Mouse (Mus musculus) intestine, postnatal 0 days (tissue): ENCODE results near the gene Grin3b. TPM values are rescaled to one million over a fixed set of nuclear protein-coding genes. Genes with fewer than 3 reads are reported as not detected.

ENCODE experiments used
- ATAC-seq: fragments of 200-750 bp; cut with Nextera tagmentation; 2 replicates; pipeline ENCODE4 v1.8.0; 2017; ENCODE audit warnings: mild to moderate bottlenecking, moderate TSS enrichment, moderate library complexity
- H3K27ac ChIP-seq: fragments of 300-500 bp; sonication (generic); 2 replicates; pipeline ENCODE4 v1.5.1; 2014; ENCODE audit warnings: mild to moderate bottlenecking, low read depth, low read length, moderate library complexity
- H3K27me3 ChIP-seq: fragments of 300-500 bp; sonication (generic); replicated peaks from 2 replicates; pipeline ENCODE4 v1.6.1; 2014; ENCODE audit warnings: low read length, mixed read lengths; ENCODE audit not compliant: control insufficient read depth, insufficient read depth
- H3K36me3 ChIP-seq: fragments of 300-500 bp; sonication (generic); 2 replicates; pipeline ENCODE4 v1.6.1; 2014; ENCODE audit warnings: mild to moderate bottlenecking, moderate library complexity; ENCODE audit not compliant: control insufficient read depth, insufficient read depth
- H3K4me1 ChIP-seq: fragments of 300-500 bp; sonication (generic); replicated peaks from 2 replicates; pipeline ENCODE4 v1.6.1; 2014; ENCODE audit warnings: antibody characterized with exemption, low read length, mixed read lengths; ENCODE audit not compliant: control insufficient read depth, insufficient read depth
- H3K4me2 ChIP-seq: fragments of 300-500 bp; sonication (generic); replicated peaks from 2 replicates; pipeline ENCODE4 v1.6.1; 2014; ENCODE audit warnings: low read depth, mild to moderate bottlenecking, moderate library complexity
- H3K4me3 ChIP-seq: fragments of 300-500 bp; sonication (generic); 2 replicates; pipeline ENCODE4 v1.5.1; 2014; ENCODE audit warnings: low read depth, low read length
- H3K9ac ChIP-seq: fragments of 300-500 bp; sonication (generic); 2 replicates; pipeline ENCODE4 v1.6.1; 2014; ENCODE audit warnings: mild to moderate bottlenecking, low read depth, low read length
- H3K9me3 ChIP-seq: fragments of 300-500 bp; sonication (generic); 2 replicates; pipeline ENCODE4 v1.6.1; 2016; ENCODE audit warnings: mixed run types; ENCODE audit not compliant: control insufficient read depth
- CTCF ChIP-seq: sonication (generic); IDR thresholded peaks from 2 replicates; pipeline ENCODE4 v1.5.1; 2016; ENCODE audit warnings: low read depth, mild to moderate bottlenecking, control low read depth, antibody characterized with exemption, moderate library complexity
- WGBS: fragments of 180-500 bp; shearing (Covaris S2); extraction: QIAGEN DNeasy Blood & Tissue Kit; methylation state at CpG from one replicate; pipeline ENCODE4 v1.1.7; 2014; 5-methylcytosine and 5-hydroxymethylcytosine counted together
- polyA plus RNA-seq: library from polyadenylated mRNA; unstranded; fragments of >200 nt; fragmentation: Nextera tagmentation; extraction: Ambion mirVana; gene quantifications from 2 replicates; pipeline ENCODE4 v1.2.1, GENCODE M21; 2015

The Grin3b gene
- polyA plus RNA-seq, 1 experiment from 2014 or later, result 0.08 TPM

GRCm38 (mm10) chr10:79959847-79960601 lies 10.5 kb upstream of the Grin3b start, which contains the start of gene Wdr18:
Wdr18 (plus strand) TSS chr10:79960152.
- Histone ChIP-seq H3K4me2 (peak within 1 kb of the TSS; percentile 84), H3K4me1 (no peaks in the 10 kb centered on the region), H3K27me3 (no peaks in the 10 kb centered on the region), H3K4me3 (peak within 1 kb of the TSS; percentile 85), H3K27ac (no peak within 1 kb of the TSS), H3K9ac (peak within 1 kb of the TSS; percentile 64), H3K9me3 (no peaks in the 10 kb centered on the region), H3K36me3 (peaks cover 17% of the 10 kb centered on the region)
- peak; percentile 99 for TF ChIP-seq CTCF
- under 1% methylated on average over 61 of the region's 61 CpGs for WGBS
- peak; percentile 88 for ATAC-seq

GRCm38 (mm10) chr10:79960671-79961294 lies 9.7 kb upstream of the Grin3b start:
- no peak for ATAC-seq
- peak overlapping the region; percentile 85 for H3K4me3 ChIP-seq
- H3K4me1 ChIP-seq, result no peaks in the 10 kb centered on the region
- TF ChIP-seq CTCF, result no peak
- H3K4me2 ChIP-seq, result peak overlapping the region; percentile 84
- H3K27me3 ChIP-seq, result no peaks in the 10 kb centered on the region
- no peak overlapping the region for H3K27ac ChIP-seq
- peaks cover 23% of the 10 kb centered on the region for H3K36me3 ChIP-seq
- 11% methylated on average over 10 of the region's 10 CpGs for WGBS
- H3K9ac ChIP-seq, result peak overlapping the region; percentile 64
- H3K9me3 ChIP-seq, result no peaks in the 10 kb centered on the region

- Histone ChIP-seq H3K27me3 (no peaks in the 10 kb centered on the region), H3K27ac (no peak overlapping the region), H3K9me3 (no peaks in the 10 kb centered on the region), H3K4me2 (no peak overlapping the region), H3K4me3 (no peak overlapping the region), H3K9ac (no peak overlapping the region), H3K36me3 (peaks cover 45% of the 10 kb centered on the region), H3K4me1 (no peaks in the 10 kb centered on the region)
- no peak for ATAC-seq
- TF ChIP-seq CTCF, result no peak
- 88% methylated on average over 7 of the region's 7 CpGs for WGBS
Measured at GRCm38 (mm10) chr10:79964727-79965126, 5.8 kb upstream of the Grin3b start.

GRCm38 (mm10) chr10:79965325-79965724 lies 5.2 kb upstream of the Grin3b start:
- 92% methylated on average over 5 of the region's 5 CpGs for WGBS
- Histone ChIP-seq H3K27ac (no peak overlapping the region), H3K4me3 (no peak overlapping the region), H3K4me1 (no peaks in the 10 kb centered on the region), H3K9me3 (no peaks in the 10 kb centered on the region), H3K36me3 (peaks cover 45% of the 10 kb centered on the region), H3K4me2 (no peak overlapping the region), H3K9ac (no peak overlapping the region), H3K27me3 (0 out of 2 replicates have a peak, but pooled peaks cover 3% of the 10 kb centered on the region)
- no peak for TF ChIP-seq CTCF
- ATAC-seq, result no peak

GRCm38 (mm10) chr10:79966886-79967400 lies 3.6 kb upstream of the Grin3b start:
- no peak for TF ChIP-seq CTCF
- H3K4me1 ChIP-seq, result no peaks in the 10 kb centered on the region
- H3K36me3 ChIP-seq, result peaks cover 45% of the 10 kb centered on the region
- WGBS, result 89% methylated on average over 5 of the region's 5 CpGs
- no peak overlapping the region for H3K4me2 ChIP-seq
- peaks cover 18% of the 10 kb centered on the region for H3K27me3 ChIP-seq
- no peak overlapping the region for H3K4me3 ChIP-seq
- no peaks in the 10 kb centered on the region for H3K9me3 ChIP-seq
- H3K27ac ChIP-seq, result no peak overlapping the region
- no peak overlapping the region for H3K9ac ChIP-seq
- peak; percentile 14; the same call in 1 of the 2 replicates for ATAC-seq

- 61% methylated on average over 1 of the region's 1 CpGs for WGBS
- no peaks in the 10 kb centered on the region for H3K4me1 ChIP-seq
Measured at GRCm38 (mm10) chr10:79968181-79968580, 2.3 kb upstream of the Grin3b start.

More at GRCm38 (mm10) chr10:79968181-79968580, 2.3 kb upstream of the Grin3b start:
- Histone ChIP-seq H3K27ac (no peak overlapping the region), H3K9ac (no peak overlapping the region), H3K4me2 (no peak overlapping the region), H3K4me3 (no peak overlapping the region), H3K27me3 (peaks cover 23% of the 10 kb centered on the region), H3K9me3 (no peaks in the 10 kb centered on the region), H3K36me3 (peaks cover 35% of the 10 kb centered on the region)
- no peak for ATAC-seq
- no peak for TF ChIP-seq CTCF
